Mouse (Mus musculus) erythroblast, embryonic 14.5 days (primary cell): Measurements from ENCODE around the gene Helz.

Source experiments
- GATA1 ChIP-seq: IDR thresholded peaks from 2 replicates; pipeline ENCODE4 v1.6.1; 2012; ENCODE audit warnings: low read length, inconsistent platforms, mixed read lengths
- TAL1 ChIP-seq: IDR thresholded peaks from 3 replicates; pipeline ENCODE4 v1.6.1; 2012; ENCODE audit warnings: low read length, inconsistent platforms, mixed read lengths

DNA sequence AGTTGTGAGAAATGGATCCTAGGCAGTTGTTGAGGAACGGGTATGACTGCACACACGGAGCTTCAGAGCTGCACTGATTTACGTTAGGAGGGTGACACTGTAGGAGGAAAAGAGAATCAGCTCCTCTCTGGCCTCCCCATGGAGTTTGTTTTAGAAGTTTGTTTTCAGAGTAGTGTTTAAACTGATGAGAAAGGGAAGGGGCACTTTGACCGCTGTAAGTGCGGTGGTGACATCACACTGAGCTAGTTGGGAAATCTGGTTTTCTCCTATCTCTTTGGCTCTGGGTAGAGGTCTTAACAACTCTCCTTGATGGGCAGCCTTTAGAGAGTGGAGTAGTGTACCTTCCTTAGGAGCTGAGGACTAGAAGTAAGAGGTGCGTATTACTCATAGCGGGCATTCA is 58.0 kb downstream of the Helz start:
- TF ChIP-seq TAL1, result no peak
- no peak for TF ChIP-seq GATA1
